Mouse (Mus musculus) testis, adult 2 months (tissue): Measurements from ENCODE around the gene Tmem138.

Experiments
- CTCF ChIP-seq: fragments of 200-500 bp; IDR thresholded peaks from 2 replicates; pipeline ENCODE4 v1.5.1; 2012; ENCODE audit warnings: low read depth, mild to moderate bottlenecking, inconsistent platforms, low read length, moderate library complexity; ENCODE audit not compliant: control insufficient read depth, insufficient read depth, insufficient replicate concordance
- POLR2A ChIP-seq: fragments of 200-500 bp; IDR thresholded peaks from 2 replicates; pipeline ENCODE4 v1.6.1; 2012; ENCODE audit warnings: low read depth, mild to moderate bottlenecking, inconsistent platforms, low read length, moderate library complexity; ENCODE audit not compliant: control insufficient read depth

DNA sequence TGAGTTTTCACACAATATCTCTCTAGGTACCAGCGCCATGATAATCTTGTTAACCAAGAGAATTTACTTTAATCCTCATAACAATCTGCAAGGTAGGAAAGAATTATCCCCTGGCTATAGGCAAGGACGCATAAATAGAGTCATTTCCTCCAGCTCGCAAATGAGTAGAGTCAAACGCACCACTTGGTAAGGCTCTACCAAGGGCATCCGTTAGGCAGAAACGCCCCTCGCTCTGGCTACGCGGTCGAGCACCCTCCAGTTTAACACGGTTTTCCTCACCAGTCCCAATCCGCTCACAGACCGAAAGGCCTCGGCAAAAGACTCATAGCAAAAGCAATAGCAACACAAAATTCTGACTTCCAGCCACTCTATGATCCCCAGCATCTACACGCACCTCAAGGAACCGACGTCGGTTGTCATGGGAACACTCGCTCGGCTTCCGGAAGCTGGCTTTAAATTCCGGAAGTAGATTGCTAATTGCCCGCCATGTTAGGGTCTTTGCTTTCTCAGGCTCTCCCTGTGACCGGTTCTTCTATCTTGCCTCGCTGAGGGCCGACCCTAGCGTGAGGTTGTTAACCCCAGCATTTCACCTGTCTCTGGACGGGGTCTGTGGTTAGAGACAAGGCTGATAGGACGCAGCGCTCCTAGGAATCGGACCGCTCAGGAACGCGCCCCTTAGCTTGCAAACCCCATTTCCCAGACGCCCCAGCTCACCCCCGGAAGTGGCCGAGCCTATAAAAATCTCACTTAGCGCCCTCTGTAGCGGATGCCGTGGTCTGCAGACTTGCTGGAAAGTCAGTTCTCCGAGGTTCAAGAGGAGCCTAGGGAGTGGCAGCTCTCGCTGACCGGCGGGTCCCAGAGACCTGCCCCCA is at the start of gene Tmem138, which contains the start of gene Cyb561a3:
- TF ChIP-seq CTCF (no peak), POLR2A (peak; percentile 57; the same call in 1 of the 2 replicates)
